8 mouse cellular contexts compared by ENCODE assay signal in the genomic region with DNA sequence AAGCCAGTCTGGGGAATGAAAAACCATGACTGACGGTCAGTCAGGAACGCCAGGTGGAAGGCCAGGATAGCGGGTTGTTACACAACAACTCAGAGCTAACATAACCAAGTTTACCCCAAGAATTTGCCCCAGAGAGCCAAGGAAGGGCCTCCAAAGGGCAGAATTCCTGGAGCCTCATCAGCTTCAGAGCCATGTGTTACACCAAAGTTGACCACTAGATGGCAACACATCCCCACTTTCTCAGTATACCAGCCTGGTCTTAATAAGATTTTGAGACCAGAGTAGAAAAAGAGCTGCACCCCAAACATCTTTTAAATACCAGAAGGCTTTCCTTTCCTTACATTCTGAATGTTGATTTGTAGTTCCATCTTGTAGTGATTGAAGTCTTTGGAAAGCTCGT.
DNase-seq lines count a peak whose midpoint lies in the region; ATAC-seq and TF ChIP-seq lines count a peak whose summit lies in the region.

No protein-coding gene starts in this region.

- H3K27me3 ChIP-seq in forebrain, embryonic 14.5 days (replicated peaks; ENCODE audit: control insufficient read depth, insufficient read depth, low read length), result no peaks in the 10 kb centered on the region
- H3K27me3 ChIP-seq in intestine, postnatal 0 days (replicated peaks; ENCODE audit: control insufficient read depth, insufficient read depth, low read length), result no peaks in the 10 kb centered on the region
- H3K27me3 ChIP-seq in limb, embryonic 14.5 days (ENCODE audit: control insufficient read depth, insufficient read depth, low read length), result no peaks in the 10 kb centered on the region

- TF ChIP-seq POLR2A in limb, embryonic 14.5 days (IDR thresholded peaks at IDR 0.05; ENCODE audit: borderline replicate concordance, extremely low read depth, insufficient read depth, insufficient read length), result no peak

- peak; percentile 88 for DNase-seq in 3T3-L1 (ENCODE audit: low read depth, low spot score)
- DNase-seq in ES-CJ7 (ENCODE audit: low read depth, low spot score), result peak; percentile 61
- DNase-seq in c-Kit-positive CD71-positive TER-119-negative erythroid progenitor cells, embryonic 14.5 days (ENCODE audit: low read depth), result peak; percentile 46
- peak; percentile 80 for DNase-seq in forebrain, embryonic 14.5 days (ENCODE audit: low spot score)
- peak; percentile 78 for DNase-seq in limb, embryonic 14.5 days (ENCODE audit: low spot score)
- peak; percentile 61 for DNase-seq in neural tube, embryonic 10.5 days (ENCODE audit: extremely low spot score, low spot score)
- DNase-seq in thymus, postnatal 25 days, result peak; percentile 68

- no peak overlapping the region for H3K4me2 ChIP-seq in forebrain, embryonic 14.5 days (ENCODE audit: low read length)
- H3K4me2 ChIP-seq in intestine, postnatal 0 days (replicated peaks; ENCODE audit: low read depth), result no peak overlapping the region
- no peak overlapping the region for H3K4me2 ChIP-seq in limb, embryonic 14.5 days (replicated peaks; ENCODE audit: low read depth, low read length, severe bottlenecking)

- H3K27ac ChIP-seq in forebrain, embryonic 14.5 days (ENCODE audit: low read depth, low read length), result no peak overlapping the region
- H3K27ac ChIP-seq in intestine, postnatal 0 days (ENCODE audit: low read depth, low read length), result no peak overlapping the region
- no peak overlapping the region for H3K27ac ChIP-seq in limb, embryonic 14.5 days (replicated peaks; ENCODE audit: low read depth, low read length)

- ATAC-seq in forebrain, embryonic 14.5 days, result peak; percentile 89
- ATAC-seq in intestine, postnatal 0 days, result no peak
- ATAC-seq in limb, embryonic 14.5 days (ENCODE audit: low FRiP score, low read depth), result peak; percentile 58

- no peak overlapping the region for H3K9ac ChIP-seq in forebrain, embryonic 14.5 days (ENCODE audit: low read length)
- H3K9ac ChIP-seq in intestine, postnatal 0 days (ENCODE audit: low read depth, low read length), result no peak overlapping the region
- no peak overlapping the region for H3K9ac ChIP-seq in limb, embryonic 14.5 days (ENCODE audit: low read depth, low read length, severe bottlenecking)

- no peaks in the 10 kb centered on the region for H3K9me3 ChIP-seq in forebrain, embryonic 14.5 days (replicated peaks; ENCODE audit: control insufficient read depth, low read length)
- no peaks in the 10 kb centered on the region for H3K9me3 ChIP-seq in intestine, postnatal 0 days (ENCODE audit: control insufficient read depth)
- H3K9me3 ChIP-seq in limb, embryonic 14.5 days (ENCODE audit: control insufficient read depth, low read length), result no peaks in the 10 kb centered on the region

- no peaks in the 10 kb centered on the region for H3K36me3 ChIP-seq in forebrain, embryonic 14.5 days (ENCODE audit: control insufficient read depth, insufficient read depth, low read length)
- H3K36me3 ChIP-seq in intestine, postnatal 0 days (ENCODE audit: control insufficient read depth, insufficient read depth), result peaks cover 18% of the 10 kb centered on the region; the same call in 1 of the 2 replicates
- H3K36me3 ChIP-seq in limb, embryonic 14.5 days (ENCODE audit: control insufficient read depth, insufficient read depth, low read length), result peaks cover 11% of the 10 kb centered on the region; the same call in 1 of the 2 replicates

- no peaks in the 10 kb centered on the region for H3K4me1 ChIP-seq in forebrain, embryonic 14.5 days (ENCODE audit: control insufficient read depth, insufficient read depth, low read length)
- no peaks in the 10 kb centered on the region for H3K4me1 ChIP-seq in intestine, postnatal 0 days (replicated peaks; ENCODE audit: control insufficient read depth, insufficient read depth, low read length)
- 0 out of 2 replicates have a peak, but pooled peaks cover 5% of the 10 kb centered on the region for H3K4me1 ChIP-seq in limb, embryonic 14.5 days (ENCODE audit: control insufficient read depth, insufficient read depth, low read length)

- H3K4me3 ChIP-seq in forebrain, embryonic 14.5 days (ENCODE audit: low read depth, low read length), result no peak overlapping the region
- no peak overlapping the region for H3K4me3 ChIP-seq in intestine, postnatal 0 days (ENCODE audit: low read depth, low read length)
- H3K4me3 ChIP-seq in limb, embryonic 14.5 days (replicated peaks; ENCODE audit: low read length), result no peak overlapping the region

- WGBS in forebrain, embryonic 14.5 days, result 45% methylated on average over 4 of the region's 4 CpGs
- 42% methylated on average over 4 of the region's 4 CpGs for WGBS in intestine, postnatal 0 days
- WGBS in limb, embryonic 14.5 days, result 52% methylated on average over 4 of the region's 4 CpGs

- TF ChIP-seq CTCF in intestine, postnatal 0 days (IDR thresholded peaks at IDR 0.05; ENCODE audit: low read depth), result peak; percentile 90
